ENCODE assay signal across 27 mouse cellular contexts in genomic region chr6:90804646-90805045, GRCm38 (mm10).
DNase-seq lines count a peak whose midpoint lies in the region; ATAC-seq and TF ChIP-seq lines count a peak whose summit lies in the region.
"Had no signal": no experiment of that assay in that cellular context is flagged by ENCODE, and none has a peak within 500 bp of the region (broad histone marks: within the 10 kb centered on the region; RNA-seq: fewer than 3 reads in every experiment).

No protein-coding gene starts in this region.

- no peak for ATAC-seq in embryonic facial prominence, embryonic 14.5 days (ENCODE audit: low read depth)
- ATAC-seq in lung, embryonic 14.5 days (ENCODE audit: insufficient read depth) = no peak
- no peak for ATAC-seq in limb, embryonic 15.5 days (ENCODE audit: insufficient number of reproducible peaks, low FRiP score, low TSS enrichment, low read depth)
- ATAC-seq: forebrain, embryonic 15.5 days; hindbrain, embryonic 16.5 days; intestine, embryonic 15.5 days had no signal

- H3K9me3 ChIP-seq in embryonic facial prominence, embryonic 14.5 days (ENCODE audit: control insufficient read depth, low read length) = no peaks in the 10 kb centered on the region
- no peaks in the 10 kb centered on the region for H3K9me3 ChIP-seq in embryonic facial prominence, embryonic 10.5 days
- no peaks in the 10 kb centered on the region for H3K9me3 ChIP-seq in lung, embryonic 14.5 days (ENCODE audit: low read depth, low read length)
- no peaks in the 10 kb centered on the region for H3K9me3 ChIP-seq in limb, embryonic 15.5 days
- H3K9me3 ChIP-seq: embryonic facial prominence, embryonic 12.5 days; forebrain, embryonic 12.5 days; forebrain, embryonic 15.5 days; G1E; heart, embryonic 12.5 days; heart, embryonic 15.5 days; hindbrain, embryonic 10.5 days; hindbrain, embryonic 13.5 days; intestine, embryonic 15.5 days had no signal

- no peak for TF ChIP-seq CTCF in lung, embryonic 14.5 days (IDR thresholded peaks at IDR 0.05; ENCODE audit: low read depth)
- no peak for TF ChIP-seq CTCF in lung, adult 2 months (IDR thresholded peaks at IDR 0.05; ENCODE audit: insufficient read depth, low read length)

- H3K27me3 ChIP-seq in embryonic facial prominence, embryonic 14.5 days (replicated peaks; ENCODE audit: control insufficient read depth, insufficient read depth, low read length) = no peaks in the 10 kb centered on the region
- H3K27me3 ChIP-seq in embryonic facial prominence, embryonic 10.5 days (replicated peaks; ENCODE audit: low read depth, poor library complexity, severe bottlenecking) = peaks cover 14% of the 10 kb centered on the region
- H3K27me3 ChIP-seq in lung, embryonic 14.5 days (ENCODE audit: insufficient read depth, low read length) = no peaks in the 10 kb centered on the region
- no peaks in the 10 kb centered on the region for H3K27me3 ChIP-seq in limb, embryonic 15.5 days
- H3K27me3 ChIP-seq: CH12.LX; embryonic facial prominence, embryonic 12.5 days; forebrain, embryonic 15.5 days; heart, embryonic 15.5 days; hindbrain, embryonic 13.5 days; intestine, embryonic 15.5 days had no signal

- H3K4me3 ChIP-seq in embryonic facial prominence, embryonic 14.5 days (ENCODE audit: low read depth, low read length) = no peak overlapping the region
- H3K4me3 ChIP-seq in embryonic facial prominence, embryonic 10.5 days = no peak overlapping the region
- no peak overlapping the region for H3K4me3 ChIP-seq in lung, embryonic 14.5 days (ENCODE audit: low read depth, low read length)
- no peak overlapping the region for H3K4me3 ChIP-seq in lung, adult 2 months (replicated peaks; ENCODE audit: extremely low read depth, low read depth, low read length)
- no peak overlapping the region for H3K4me3 ChIP-seq in limb, embryonic 15.5 days
- H3K4me3 ChIP-seq: embryonic facial prominence, embryonic 12.5 days; erythroblast, embryonic 14.5 days; forebrain, embryonic 12.5 days; forebrain, embryonic 15.5 days; heart, embryonic 12.5 days; heart, embryonic 15.5 days; hindbrain, embryonic 10.5 days; hindbrain, embryonic 13.5 days; intestine, embryonic 15.5 days had no signal

- H3K4me1 ChIP-seq in embryonic facial prominence, embryonic 14.5 days (ENCODE audit: control insufficient read depth, insufficient read depth, low read length) = peaks cover 19% of the 10 kb centered on the region
- peaks cover 28% of the 10 kb centered on the region for H3K4me1 ChIP-seq in embryonic facial prominence, embryonic 10.5 days
- H3K4me1 ChIP-seq in lung, embryonic 14.5 days (ENCODE audit: insufficient read depth) = 0 out of 2 replicates have a peak, but pooled peaks cover 8% of the 10 kb centered on the region
- no peaks in the 10 kb centered on the region for H3K4me1 ChIP-seq in lung, adult 2 months (ENCODE audit: control insufficient read depth, insufficient read depth, low read length)
- H3K4me1 ChIP-seq in limb, embryonic 15.5 days = peaks cover 31% of the 10 kb centered on the region

- H3K27ac ChIP-seq in embryonic facial prominence, embryonic 14.5 days (replicated peaks; ENCODE audit: low read depth, low read length) = no peak overlapping the region
- no peak overlapping the region for H3K27ac ChIP-seq in embryonic facial prominence, embryonic 10.5 days (replicated peaks)
- H3K27ac ChIP-seq in lung, embryonic 14.5 days (ENCODE audit: low read depth) = no peak overlapping the region
- H3K27ac ChIP-seq in limb, embryonic 15.5 days = peak overlapping the region; percentile 23; the same call in 1 of the 2 replicates
- H3K27ac ChIP-seq: embryonic facial prominence, embryonic 12.5 days; forebrain, embryonic 12.5 days; forebrain, embryonic 15.5 days; heart, embryonic 15.5 days; hindbrain, embryonic 10.5 days; hindbrain, embryonic 13.5 days; intestine, embryonic 15.5 days had no signal

- DNase-seq in cerebellum, adult 8-10 months = peak; percentile 36
- DNase-seq in cerebellum, postnatal 25 days = no peak
- DNase-seq in embryonic facial prominence, embryonic 14.5 days (ENCODE audit: low spot score) = peak; percentile 67
- no peak for DNase-seq in embryonic facial prominence, embryonic 10.5 days (ENCODE audit: low spot score)
- DNase-seq in lung, embryonic 14.5 days = peak; percentile 59
- DNase-seq in lung, adult 2 months = no peak
- DNase-seq: adrenal gland, adult 2 months; adrenal gland, postnatal 14 days; B cell, adult 2 months; cerebellum, adult 11 months; gastrocnemius, postnatal 25 days; heart, adult 18-20 months; heart, postnatal 10 days; heart, postnatal 36 days had no signal

- no peak overlapping the region for H3K9ac ChIP-seq in embryonic facial prominence, embryonic 14.5 days (ENCODE audit: low read depth, low read length)
- no peak overlapping the region for H3K9ac ChIP-seq in lung, embryonic 14.5 days
- H3K9ac ChIP-seq in limb, embryonic 15.5 days = no peak overlapping the region
- H3K9ac ChIP-seq: embryonic facial prominence, embryonic 12.5 days; forebrain, embryonic 12.5 days; forebrain, embryonic 15.5 days; heart, embryonic 12.5 days; heart, embryonic 15.5 days; hindbrain, embryonic 13.5 days; intestine, embryonic 15.5 days had no signal

- no peaks in the 10 kb centered on the region for H3K36me3 ChIP-seq in embryonic facial prominence, embryonic 14.5 days (ENCODE audit: control insufficient read depth, insufficient read depth, low read length)
- no peaks in the 10 kb centered on the region for H3K36me3 ChIP-seq in embryonic facial prominence, embryonic 10.5 days (replicated peaks)
- no peaks in the 10 kb centered on the region for H3K36me3 ChIP-seq in lung, embryonic 14.5 days (ENCODE audit: insufficient read depth)
- no peaks in the 10 kb centered on the region for H3K36me3 ChIP-seq in limb, embryonic 15.5 days
- H3K36me3 ChIP-seq: embryonic facial prominence, embryonic 12.5 days; forebrain, embryonic 12.5 days; forebrain, embryonic 15.5 days; G1E; heart, embryonic 12.5 days; heart, embryonic 15.5 days; hindbrain, embryonic 10.5 days; hindbrain, embryonic 13.5 days; intestine, embryonic 15.5 days had no signal

- no peak overlapping the region for H3K4me2 ChIP-seq in embryonic facial prominence, embryonic 14.5 days (ENCODE audit: low read depth, low read length)
- no peak overlapping the region for H3K4me2 ChIP-seq in lung, embryonic 14.5 days
- no peak overlapping the region for H3K4me2 ChIP-seq in limb, embryonic 15.5 days
- H3K4me2 ChIP-seq: embryonic facial prominence, embryonic 12.5 days; forebrain, embryonic 12.5 days; forebrain, embryonic 15.5 days; heart, embryonic 12.5 days; heart, embryonic 15.5 days; hindbrain, embryonic 13.5 days; intestine, embryonic 15.5 days had no signal

- no peak for TF ChIP-seq POLR2A in lung, adult 2 months (IDR thresholded peaks at IDR 0.05; ENCODE audit: borderline replicate concordance, extremely low read depth, low read depth, low read length)

Comparison
In these comparisons a context has a peak if more than half of its experiments do, and no peak if none do; other contexts are left out.
1. DNase-seq: peak in cerebellum, adult 8-10 months (single experiment), embryonic facial prominence, embryonic 14.5 days (single experiment) and lung, embryonic 14.5 days (single experiment); none in cerebellum, postnatal 25 days (0 of 2), embryonic facial prominence, embryonic 10.5 days (single experiment) and lung, adult 2 months (single experiment).